Mouse (Mus musculus) MEL (cell line): ENCODE measurements at regions not wholly inside any gene's neighbourhood (a gene's known extent, or its start where the extent isn't known, plus 50 kb on each side); places are given as distances from the start of the nearest gene placed in this dataset.

Experiments used
- DNase-seq: peaks from one replicate; pipeline ENCODE4 v3.0.0; 2011; ENCODE audit warnings: low read depth, low spot score
- H3K27ac ChIP-seq: 2 replicates; pipeline ENCODE4 v1.5.1; 2012; ENCODE audit warnings: low read depth, mild to moderate bottlenecking, control low read depth, low read length, moderate library complexity; ENCODE audit not compliant: control insufficient read depth
- H3K27me3 ChIP-seq, 2 experiments: fragments of 150-350 bp in 1 of 2; sonication (generic) in 1 of 2; 2 replicates each; pipeline ENCODE4 v1.6.1; 2012; ENCODE audit warnings: low read length in 2 of 2, mild to moderate bottlenecking in 2 of 2, improper control_type of control experiment in 1 of 2, moderate library complexity in 1 of 2; ENCODE audit not compliant: insufficient read depth in 2 of 2, control insufficient read depth in 1 of 2
- H3K36me3 ChIP-seq, 2 experiments: 2 replicates each; pipeline ENCODE4 v1.6.1; 2012 to 2014; ENCODE audit warnings: low read length in 2 of 2, improper control_type of control experiment in 1 of 2, inconsistent platforms in 1 of 2, mild to moderate bottlenecking in 1 of 2; ENCODE audit not compliant: insufficient read depth in 2 of 2, control insufficient read depth in 1 of 2
- H3K4me1 ChIP-seq, 2 experiments: fragments of 150-350 bp in 1 of 2; sonication (generic) in 1 of 2; 2 replicates each; pipeline ENCODE4 v1.6.1; 2012; ENCODE audit warnings: low read length in 2 of 2, improper control_type of control experiment in 1 of 2, mild to moderate bottlenecking in 1 of 2; ENCODE audit not compliant: insufficient read depth in 2 of 2, control insufficient read depth in 1 of 2
- H3K4me3 ChIP-seq, 2 experiments: fragments of 150-350 bp in 1 of 2; sonication (generic) in 1 of 2; 2 replicates each; pipeline ENCODE4 v1.5.1; 2012; ENCODE audit warnings: low read depth in 2 of 2, low read length in 2 of 2, mild to moderate bottlenecking in 2 of 2, moderate library complexity in 2 of 2, control low read depth in 1 of 2, improper control_type of control experiment in 1 of 2; ENCODE audit not compliant: control insufficient read depth in 1 of 2, insufficient read depth in 1 of 2
- H3K79me2 ChIP-seq: 2 replicates; pipeline ENCODE4 v1.6.1; 2012; ENCODE audit warnings: mild to moderate bottlenecking, low read length, moderate library complexity; ENCODE audit not compliant: control insufficient read depth, poor library complexity, insufficient read depth
- H3K9ac ChIP-seq: 2 replicates; pipeline ENCODE4 v1.6.1; 2012; ENCODE audit warnings: low read depth, mild to moderate bottlenecking, control low read depth, low read length, moderate library complexity; ENCODE audit not compliant: control insufficient read depth, poor library complexity, severe bottlenecking
- H3K9me3 ChIP-seq: fragments of 150-350 bp; sonication (generic); replicated peaks from 2 replicates; pipeline ENCODE4 v1.6.1; 2012; ENCODE audit warnings: mild to moderate bottlenecking, low read length, improper control_type of control experiment, moderate library complexity; ENCODE audit not compliant: insufficient read depth
- BHLHE40 ChIP-seq: IDR thresholded peaks from 2 replicates; pipeline ENCODE4 v1.6.1; 2012; ENCODE audit warnings: low read depth, mild to moderate bottlenecking, inconsistent platforms, low read length, improper control_type of control experiment, borderline replicate concordance
- CHD1 ChIP-seq: IDR thresholded peaks from 2 replicates; pipeline ENCODE4 v1.6.1; 2012; ENCODE audit warnings: low read depth, mild to moderate bottlenecking, inconsistent platforms, low read length, improper control_type of control experiment
- CHD2 ChIP-seq: IDR thresholded peaks from 2 replicates; pipeline ENCODE4 v1.6.1; 2011; ENCODE audit warnings: low read length, improper control_type of control experiment
- CTCF ChIP-seq, 3 experiments: IDR thresholded peaks in 2 of 3; conservative IDR thresholded peaks in 1 of 3; 2 replicates each; pipeline ENCODE4 v1.5.1; 2011 to 2012; ENCODE audit warnings: low read length in 3 of 3, low read depth in 2 of 3, mild to moderate bottlenecking in 2 of 3, improper control_type of control experiment in 1 of 3, inconsistent platforms in 1 of 3, mixed read lengths in 1 of 3, moderate library complexity in 1 of 3; ENCODE audit not compliant: control insufficient read depth in 1 of 3, insufficient read depth in 1 of 3, poor library complexity in 1 of 3, severe bottlenecking in 1 of 3
- EP300 ChIP-seq, 2 experiments: IDR thresholded peaks; 2 replicates each; pipeline ENCODE4 v1.6.1; 2011; ENCODE audit warnings: improper control_type of control experiment in 2 of 2, low read length in 2 of 2, low read depth in 1 of 2, mild to moderate bottlenecking in 1 of 2
- GABPA ChIP-seq: IDR thresholded peaks from 2 replicates; pipeline ENCODE4 v1.6.1; 2012; ENCODE audit warnings: low read depth, mild to moderate bottlenecking, inconsistent platforms, low read length, improper control_type of control experiment, moderate library complexity
- GATA1 ChIP-seq: IDR thresholded peaks from 2 replicates; pipeline ENCODE4 v1.6.1; 2011; ENCODE audit warnings: low read depth, low read length, improper control_type of control experiment
- JUND ChIP-seq: IDR thresholded peaks from 2 replicates; pipeline ENCODE4 v1.6.1; 2011; ENCODE audit warnings: low read depth, mild to moderate bottlenecking, improper control_type of control experiment, low read length
- MAFK ChIP-seq: IDR thresholded peaks from 2 replicates; pipeline ENCODE4 v1.6.1; 2011; ENCODE audit warnings: low read depth, mild to moderate bottlenecking, low read length, improper control_type of control experiment, borderline replicate concordance
- MAZ ChIP-seq: IDR thresholded peaks from 2 replicates; pipeline ENCODE4 v1.6.1; 2012; ENCODE audit warnings: low read depth, mild to moderate bottlenecking, inconsistent platforms, low read length, improper control_type of control experiment
- MEF2A ChIP-seq: IDR thresholded peaks from 2 replicates; pipeline ENCODE4 v1.6.1; 2014; ENCODE audit warnings: low read depth, mild to moderate bottlenecking, inconsistent platforms, low read length, improper control_type of control experiment; ENCODE audit not compliant: poor library complexity, insufficient replicate concordance, severe bottlenecking; ENCODE audit errors: extremely low read depth
- MXI1 ChIP-seq: IDR thresholded peaks from 2 replicates; pipeline ENCODE4 v1.6.1; 2011; ENCODE audit warnings: mild to moderate bottlenecking, low read depth, low read length, improper control_type of control experiment
- MYB ChIP-seq: IDR thresholded peaks from 2 replicates; pipeline ENCODE4 v1.6.1; 2011; ENCODE audit warnings: mild to moderate bottlenecking, low read depth, low read length, improper control_type of control experiment
- MYC ChIP-seq: IDR thresholded peaks from 2 replicates; pipeline ENCODE4 v1.6.1; 2011; ENCODE audit warnings: low read depth, mild to moderate bottlenecking, low read length, improper control_type of control experiment, moderate library complexity
- NELFE ChIP-seq: IDR thresholded peaks from 2 replicates; pipeline ENCODE4 v1.6.1; 2011; ENCODE audit warnings: low read depth, low read length, improper control_type of control experiment
- NRF1 ChIP-seq: IDR thresholded peaks from 2 replicates; pipeline ENCODE4 v1.6.1; 2014; ENCODE audit warnings: low read depth, mild to moderate bottlenecking, inconsistent platforms, low read length, improper control_type of control experiment, moderate library complexity; ENCODE audit not compliant: poor library complexity, insufficient read depth, severe bottlenecking
- POLR2AphosphoS2 ChIP-seq: IDR thresholded peaks from 2 replicates; pipeline ENCODE4 v1.6.1; 2011; ENCODE audit warnings: low read length, improper control_type of control experiment
- RAD21 ChIP-seq: IDR thresholded peaks from 2 replicates; pipeline ENCODE4 v1.6.1; 2011; ENCODE audit warnings: mild to moderate bottlenecking, low read depth, low read length, improper control_type of control experiment
- SMC3 ChIP-seq: IDR thresholded peaks from 2 replicates; pipeline ENCODE4 v1.6.1; 2011; ENCODE audit warnings: low read depth, low read length, improper control_type of control experiment
- TAL1 ChIP-seq: IDR thresholded peaks from 2 replicates; pipeline ENCODE4 v1.6.1; 2012; ENCODE audit warnings: mild to moderate bottlenecking, inconsistent platforms, low read length, moderate library complexity, mixed read lengths
- TBP ChIP-seq: IDR thresholded peaks from 2 replicates; pipeline ENCODE4 v1.8.0; 2011; ENCODE audit warnings: low read depth, low read length, improper control_type of control experiment
- TCF12 ChIP-seq: IDR thresholded peaks from 2 replicates; pipeline ENCODE4 v1.6.1; 2014; ENCODE audit warnings: low read depth, mild to moderate bottlenecking, inconsistent platforms, low read length, improper control_type of control experiment, moderate library complexity
- USF1 ChIP-seq: IDR thresholded peaks from 2 replicates; pipeline ENCODE4 v1.6.1; 2014; ENCODE audit warnings: low read depth, mild to moderate bottlenecking, inconsistent platforms, low read length, improper control_type of control experiment, moderate library complexity
- ZC3H11A ChIP-seq: IDR thresholded peaks from 2 replicates; pipeline ENCODE4 v1.6.1; 2012; ENCODE audit warnings: low read depth, mild to moderate bottlenecking, inconsistent platforms, low read length, improper control_type of control experiment
- ZMIZ1 ChIP-seq: IDR thresholded peaks from 2 replicates; pipeline ENCODE4 v1.6.1; 2012; ENCODE audit warnings: low read depth, mild to moderate bottlenecking, inconsistent platforms, low read length, improper control_type of control experiment, moderate library complexity
- ZNF384 ChIP-seq: IDR thresholded peaks from 2 replicates; pipeline ENCODE4 v1.6.1; 2012; ENCODE audit warnings: low read depth, mild to moderate bottlenecking, inconsistent platforms, low read length, improper control_type of control experiment

DNA sequence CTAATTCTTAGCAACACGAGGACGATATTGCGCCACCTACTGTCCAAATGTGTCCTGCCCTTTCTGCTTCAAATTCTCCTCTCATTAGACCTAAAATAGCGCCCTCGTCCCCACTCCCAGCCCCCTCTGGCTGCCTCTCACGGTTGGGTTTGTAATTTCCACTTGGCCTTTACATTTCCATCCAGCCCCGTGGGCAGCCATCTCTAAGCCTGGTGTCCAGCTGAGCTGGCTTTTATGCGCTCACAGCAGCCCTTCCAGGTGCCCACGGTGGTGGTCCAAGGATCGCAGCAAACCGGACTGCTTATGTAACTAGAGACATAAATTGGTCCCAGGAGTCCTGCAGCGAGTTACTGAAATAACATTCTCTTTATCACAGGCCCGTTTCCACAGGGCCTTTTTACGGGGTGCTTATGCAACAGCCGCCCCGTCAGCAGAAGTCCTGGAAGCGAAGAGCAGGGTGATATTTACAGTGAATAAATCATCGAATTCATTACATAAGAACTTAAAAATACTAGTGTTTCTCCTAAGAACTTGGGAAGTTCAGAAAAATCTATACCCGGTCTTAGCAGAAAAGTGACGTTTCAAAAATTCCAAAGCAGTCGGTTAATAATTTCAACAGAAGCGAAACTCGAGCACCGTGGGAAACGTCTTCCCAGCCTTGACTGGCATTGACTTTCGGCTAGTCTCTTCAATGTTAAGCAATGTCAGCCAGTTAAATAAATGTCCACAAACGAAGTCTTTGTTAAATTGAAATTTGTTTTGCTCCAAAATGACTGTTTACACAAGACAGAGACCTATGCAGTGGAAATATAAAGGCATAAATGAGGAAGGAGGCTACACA lies 57.3 kb upstream of the Cpsf6 start:
- no peak overlapping the region for H3K9ac ChIP-seq
- H3K4me1 ChIP-seq: peaks cover 0 to 6% of the 10 kb centered on the region in 2 experiments; a peak in 2 of 4 replicates
- H3K4me3 ChIP-seq: no peak overlapping the region
- H3K36me3 ChIP-seq: peaks cover 0 to 5% of the 10 kb centered on the region in 2 experiments; a peak in 2 of 4 replicates
- H3K27me3 ChIP-seq: no peaks in the 10 kb centered on the region
- H3K79me2 ChIP-seq: no peaks in the 10 kb centered on the region; the same call in 1 of the 2 replicates
- no peak for TF ChIP-seq GABPA
- TF ChIP-seq RAD21: peak; percentile 29
- no peak for TF ChIP-seq MAZ
- peak; percentile 66 to 77 (median 73) for TF ChIP-seq CTCF (IDR thresholded peaks at IDR 0.05 in 2 of 3, conservative IDR thresholded peaks at IDR 0.05 in 1 of 3; ENCODE audit: control insufficient read depth in 1 of 3, insufficient read depth in 1 of 3, low read depth in 2 of 3, low read length in 3 of 3, poor library complexity in 1 of 3, severe bottlenecking in 1 of 3)
- no peak for TF ChIP-seq POLR2AphosphoS2
- peak; percentile 70 for TF ChIP-seq SMC3
- no peak for TF ChIP-seq MEF2A
- no peak for TF ChIP-seq CHD2
- peak; percentile 51; the same call in 1 of the 2 replicates for TF ChIP-seq ZC3H11A
- TF ChIP-seq TBP: no peak
- peak; percentile 75 for TF ChIP-seq MYC
- no peak for TF ChIP-seq GATA1
- no peak for TF ChIP-seq CHD1
- TF ChIP-seq MYB: no peak
- no peak for TF ChIP-seq JUND
- TF ChIP-seq USF1: no peak
- no peak for TF ChIP-seq MXI1
- no peak for TF ChIP-seq ZNF384
- no peak for TF ChIP-seq TCF12
- TF ChIP-seq MAFK: no peak
- TF ChIP-seq NELFE: no peak
- no peak for TF ChIP-seq EP300 (IDR thresholded peaks at IDR 0.05; ENCODE audit: low read depth in 1 of 2, low read length in 2 of 2)
- no peak for TF ChIP-seq BHLHE40
- no peak for TF ChIP-seq NRF1
- TF ChIP-seq TAL1: no peak
- no peak for TF ChIP-seq ZMIZ1
- DNase-seq: peak; percentile 79
- no peaks in the 10 kb centered on the region for H3K9me3 ChIP-seq
- H3K27ac ChIP-seq: no peak overlapping the region
